Mouse (Mus musculus) MEL (cell line): ENCODE results near the gene Uaca.

Source experiments
- CTCF ChIP-seq, 3 experiments: IDR thresholded peaks in 2 of 3; conservative IDR thresholded peaks in 1 of 3; 2 replicates each; pipeline ENCODE4 v1.5.1; 2011 to 2012; ENCODE audit warnings: low read length in 3 of 3, low read depth in 2 of 3, mild to moderate bottlenecking in 2 of 3, improper control_type of control experiment in 1 of 3, inconsistent platforms in 1 of 3, mixed read lengths in 1 of 3, moderate library complexity in 1 of 3; ENCODE audit not compliant: control insufficient read depth in 1 of 3, insufficient read depth in 1 of 3, poor library complexity in 1 of 3, severe bottlenecking in 1 of 3
- GABPA ChIP-seq: IDR thresholded peaks from 2 replicates; pipeline ENCODE4 v1.6.1; 2012; ENCODE audit warnings: low read depth, mild to moderate bottlenecking, inconsistent platforms, low read length, improper control_type of control experiment, moderate library complexity
- MAFK ChIP-seq: IDR thresholded peaks from 2 replicates; pipeline ENCODE4 v1.6.1; 2011; ENCODE audit warnings: low read depth, mild to moderate bottlenecking, low read length, improper control_type of control experiment, borderline replicate concordance
- NRF1 ChIP-seq: IDR thresholded peaks from 2 replicates; pipeline ENCODE4 v1.6.1; 2014; ENCODE audit warnings: low read depth, mild to moderate bottlenecking, inconsistent platforms, low read length, improper control_type of control experiment, moderate library complexity; ENCODE audit not compliant: poor library complexity, insufficient read depth, severe bottlenecking
- POLR2A ChIP-seq, 2 experiments: IDR thresholded peaks; 2 replicates each; pipeline ENCODE4 v1.6.1; 2011 to 2012; ENCODE audit warnings: low read length in 2 of 2, mild to moderate bottlenecking in 2 of 2, control low read depth in 1 of 2, improper control_type of control experiment in 1 of 2, low read depth in 1 of 2, moderate library complexity in 1 of 2; ENCODE audit not compliant: control insufficient read depth in 1 of 2, insufficient read depth in 1 of 2, poor library complexity in 1 of 2
- POLR2AphosphoS5 ChIP-seq: IDR thresholded peaks from 2 replicates; pipeline ENCODE4 v1.6.1; 2012; ENCODE audit warnings: low read depth, borderline replicate concordance, mild to moderate bottlenecking, inconsistent platforms, low read length, moderate library complexity, mixed read lengths
- ZC3H11A ChIP-seq: IDR thresholded peaks from 2 replicates; pipeline ENCODE4 v1.6.1; 2012; ENCODE audit warnings: low read depth, mild to moderate bottlenecking, inconsistent platforms, low read length, improper control_type of control experiment

DNA sequence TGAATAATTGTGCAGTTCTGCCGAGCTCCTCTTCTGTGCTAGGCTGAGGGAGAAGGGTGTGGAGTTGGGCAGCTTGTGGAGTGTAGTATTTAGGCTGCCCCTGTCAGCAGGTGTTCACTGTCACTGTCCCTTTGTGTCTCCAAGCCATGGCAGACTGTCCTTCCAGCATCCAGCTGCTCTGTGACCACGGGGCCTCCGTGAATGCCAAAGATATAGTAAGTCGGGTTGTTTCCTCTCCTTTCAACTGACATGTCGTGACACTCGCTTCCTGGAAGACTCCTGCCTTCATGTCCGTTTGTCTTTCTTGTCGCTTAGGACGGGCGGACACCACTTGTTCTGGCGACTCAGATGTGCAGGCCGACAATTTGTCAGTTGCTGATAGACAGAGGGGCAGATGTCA is 55.6 kb downstream of the Uaca start:
- TF ChIP-seq CTCF (IDR thresholded peaks at IDR 0.05 in 2 of 3, conservative IDR thresholded peaks at IDR 0.05 in 1 of 3; ENCODE audit: control insufficient read depth in 1 of 3, insufficient read depth in 1 of 3, low read depth in 2 of 3, low read length in 3 of 3, poor library complexity in 1 of 3, severe bottlenecking in 1 of 3) (no peak), POLR2A (IDR thresholded peaks at IDR 0.05; ENCODE audit: control insufficient read depth in 1 of 2, insufficient read depth in 1 of 2, low read depth in 1 of 2, low read length in 2 of 2, poor library complexity in 1 of 2) (no peak), MAFK (no peak), ZC3H11A (no peak), POLR2AphosphoS5 (no peak), GABPA (no peak), NRF1 (no peak)
